Mouse (Mus musculus): ENCODE measurements around the gene Nup210.
A peak's percentile ranks its signal among the peaks of the same experiment; 100 is the strongest.
"Not testable (repeated sequence)": the region's sequence is repeated elsewhere in the genome, so short reads cannot be mapped to it uniquely, and the experiment has no call there.

Gene Nup210

DNA sequence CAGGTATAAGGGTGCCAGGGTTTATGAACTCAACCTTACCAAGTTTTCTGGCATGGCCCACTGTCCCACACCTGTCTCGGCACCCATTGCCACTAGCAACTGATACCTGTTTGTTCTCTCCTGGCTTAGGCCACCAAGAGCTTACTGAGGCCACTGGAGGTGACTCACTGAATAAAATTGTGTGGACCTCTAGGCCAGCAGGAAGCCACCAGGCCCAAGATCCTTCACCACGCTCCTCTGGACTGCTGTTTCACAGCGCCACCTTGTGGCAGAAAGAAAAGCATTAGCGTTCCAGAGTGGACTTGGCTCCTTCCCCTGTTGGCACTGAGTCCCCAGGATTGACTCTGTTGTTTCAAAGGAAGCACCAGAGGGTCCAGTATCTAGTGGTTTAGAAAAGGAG is 23.2 kb upstream of the Nup210 start:
- DNase-seq (ENCODE audit: low read depth, low spot score), result peak; percentile 76

DNA sequence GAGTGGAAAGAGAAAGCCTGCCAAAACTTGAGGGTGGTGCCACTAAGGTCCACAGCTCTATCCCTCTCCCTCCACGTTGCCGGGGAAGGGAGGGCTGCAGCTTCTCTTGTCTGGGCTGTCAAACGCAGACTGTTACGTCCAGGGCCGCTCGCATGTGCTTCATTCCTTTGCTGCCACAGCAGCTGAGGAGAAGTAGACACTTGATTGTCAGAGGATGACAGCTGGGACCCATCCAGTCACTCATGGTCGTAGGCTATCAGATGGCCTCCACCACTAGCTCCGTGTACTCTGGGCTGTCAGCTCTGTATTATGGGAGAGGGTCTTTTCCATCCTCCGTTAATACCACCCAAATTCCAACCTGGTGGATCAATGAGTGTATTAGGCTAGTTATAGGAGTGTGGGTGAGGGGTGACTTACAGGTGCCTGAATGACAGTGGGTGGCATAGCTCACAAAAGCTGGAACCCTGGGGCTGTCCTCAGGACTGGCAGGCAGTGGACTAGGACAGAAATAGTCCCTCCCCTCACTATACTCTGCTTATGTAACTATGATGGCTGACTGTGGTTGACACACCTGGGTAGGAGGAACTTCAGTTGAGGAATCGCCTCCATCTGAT is 20.8 kb upstream of the Nup210 start:
- DNase-seq (ENCODE audit: low read depth, low spot score), result no peak

DNA sequence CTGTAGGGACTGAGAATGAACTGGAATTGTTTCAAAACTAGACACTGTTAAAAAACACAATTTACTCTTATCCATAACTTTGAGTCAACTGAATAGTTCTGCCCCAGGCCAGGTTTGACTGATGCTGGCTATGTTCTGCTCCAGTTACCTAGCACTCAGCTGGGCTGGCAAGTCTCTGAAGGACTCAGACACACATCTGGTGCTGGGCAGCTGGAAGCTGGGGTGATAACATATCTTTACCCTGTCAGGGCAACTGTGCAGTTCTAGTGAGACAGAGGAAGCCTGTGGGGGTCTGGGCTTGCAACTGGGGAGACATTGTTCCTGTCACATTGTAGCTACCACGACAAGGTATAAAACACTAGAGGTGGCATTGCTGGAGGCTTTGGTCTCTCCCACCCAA is 14.2 kb upstream of the Nup210 start:
- DNase-seq (ENCODE audit: low read depth, low spot score), result no peak

DNA sequence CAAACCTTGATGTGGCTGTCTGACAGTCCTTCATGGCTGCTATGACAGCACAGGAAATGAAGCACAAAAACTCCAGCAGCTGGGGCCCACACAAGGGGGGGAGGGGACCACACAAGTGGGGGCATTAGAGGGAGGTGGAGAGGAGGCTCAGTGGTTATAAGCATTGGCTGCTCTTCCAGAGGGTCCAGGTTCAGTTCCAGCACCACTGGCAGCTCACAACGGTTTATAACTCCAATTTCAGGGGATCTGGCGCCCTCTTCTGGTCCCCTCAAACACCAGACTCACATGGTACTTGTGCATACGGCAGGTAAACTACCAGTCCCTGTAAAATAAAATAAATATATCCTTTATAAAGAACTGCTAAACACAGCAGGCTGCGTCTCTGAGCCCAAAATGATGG is 12.4 kb upstream of the Nup210 start:
- DNase-seq (ENCODE audit: low read depth, low spot score), result peak; percentile 44

DNA sequence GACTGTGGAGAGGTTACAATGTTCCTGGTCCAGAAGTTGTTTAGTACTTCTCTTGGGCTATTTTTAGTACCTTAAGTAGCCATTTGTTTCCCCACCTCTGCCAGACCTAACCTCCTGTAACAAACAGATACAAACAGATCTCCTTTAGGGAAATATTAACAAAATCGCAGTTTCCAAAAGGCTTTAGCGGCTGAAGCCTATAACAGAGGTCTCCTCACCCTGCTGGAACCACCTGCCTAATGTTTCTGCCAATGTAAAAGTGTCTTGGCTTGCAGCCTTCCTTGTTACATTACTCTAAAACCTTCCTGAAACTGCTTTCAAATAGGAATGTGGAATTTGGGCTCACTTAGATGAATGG is 8.6 kb upstream of the Nup210 start:
- DNase-seq (ENCODE audit: low read depth, low spot score), result no peak

DNA sequence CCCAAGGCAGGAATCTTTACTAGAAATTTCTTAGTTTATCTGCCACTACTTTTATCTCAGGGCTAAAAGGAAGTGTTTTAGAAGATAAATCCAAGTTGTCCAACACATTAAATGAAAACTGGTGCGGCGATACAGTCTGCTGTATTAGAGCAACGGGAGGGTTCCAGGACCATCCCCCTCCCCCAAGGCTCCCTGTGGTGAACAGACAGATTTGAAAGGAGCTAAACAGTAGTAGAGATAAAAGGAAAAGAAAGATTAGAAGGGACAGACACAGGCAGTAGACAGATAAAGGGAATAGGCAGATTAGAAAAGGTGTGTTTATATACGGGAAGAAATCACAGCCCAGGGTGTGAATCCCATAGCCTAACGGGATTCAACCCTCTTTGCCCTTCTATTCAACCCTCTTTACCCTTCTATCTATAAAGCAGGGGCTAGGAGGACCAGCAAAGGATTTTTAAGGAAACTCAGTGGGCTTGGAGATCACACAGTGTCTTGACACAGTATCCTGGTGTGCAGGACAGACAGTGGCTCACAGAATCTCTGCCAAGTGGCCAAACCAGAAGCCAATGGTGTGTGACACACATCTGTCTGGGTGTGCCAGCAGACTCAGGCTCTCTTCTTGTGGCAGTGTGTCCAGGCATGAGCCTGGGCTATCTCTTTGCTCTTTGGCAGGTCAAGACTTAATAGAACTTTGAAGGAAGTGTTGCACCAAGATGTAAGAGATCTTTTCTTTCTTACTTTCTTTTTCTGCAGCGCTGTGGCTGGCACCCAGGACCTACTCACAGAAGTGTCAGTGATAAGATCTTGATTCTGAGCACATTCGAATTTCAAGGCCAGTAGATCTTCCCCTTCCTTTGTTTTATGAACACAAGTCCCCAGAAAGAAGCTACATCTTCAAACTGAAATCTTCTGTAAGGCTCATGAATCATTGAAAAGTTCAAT is 7.9 kb upstream of the Nup210 start:
- DNase-seq (ENCODE audit: low read depth, low spot score), result peak; percentile 28

DNA sequence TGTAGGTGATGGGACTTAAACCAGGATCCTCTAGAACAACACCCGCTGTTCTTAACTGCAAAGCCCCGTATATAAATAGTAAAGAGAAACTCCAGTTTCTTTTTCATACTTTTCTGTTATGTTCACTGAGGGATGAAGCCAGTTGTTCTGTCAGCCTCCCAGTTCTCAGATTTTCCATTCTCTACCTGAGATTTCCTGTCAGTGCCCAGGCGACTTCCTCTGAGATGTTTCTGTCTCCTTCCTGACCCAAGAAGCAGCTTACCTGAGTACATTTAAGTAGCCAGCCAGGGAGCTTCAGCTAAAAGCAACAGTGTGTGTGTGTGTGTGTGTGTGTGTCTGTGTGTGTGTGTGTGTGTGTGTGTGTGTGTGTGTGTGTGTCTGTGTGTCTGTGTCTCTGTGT is 6.8 kb upstream of the Nup210 start:
- peak; percentile 45 for DNase-seq (ENCODE audit: low read depth, low spot score)

DNA sequence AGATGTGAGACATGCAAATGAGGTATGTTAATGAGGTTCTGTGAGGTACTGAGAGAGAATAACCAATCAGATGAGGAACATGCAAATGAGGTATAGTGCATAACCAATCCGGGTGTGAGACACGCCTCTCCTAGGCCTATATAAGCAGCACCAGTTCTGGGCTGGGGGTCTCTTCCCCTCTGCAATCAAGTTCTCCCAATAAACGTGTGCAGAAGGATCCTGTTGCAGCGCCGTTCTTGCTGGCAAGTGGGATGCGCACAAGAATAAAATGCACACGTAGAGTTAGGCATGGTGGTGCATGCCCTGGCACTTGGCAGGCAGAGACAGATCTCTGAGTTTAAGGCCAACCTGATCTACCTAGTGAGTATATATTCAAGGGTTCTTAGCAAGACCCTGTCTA is 4.5 kb upstream of the Nup210 start:
- DNase-seq (ENCODE audit: low read depth, low spot score), result not testable (repeated sequence)

DNA sequence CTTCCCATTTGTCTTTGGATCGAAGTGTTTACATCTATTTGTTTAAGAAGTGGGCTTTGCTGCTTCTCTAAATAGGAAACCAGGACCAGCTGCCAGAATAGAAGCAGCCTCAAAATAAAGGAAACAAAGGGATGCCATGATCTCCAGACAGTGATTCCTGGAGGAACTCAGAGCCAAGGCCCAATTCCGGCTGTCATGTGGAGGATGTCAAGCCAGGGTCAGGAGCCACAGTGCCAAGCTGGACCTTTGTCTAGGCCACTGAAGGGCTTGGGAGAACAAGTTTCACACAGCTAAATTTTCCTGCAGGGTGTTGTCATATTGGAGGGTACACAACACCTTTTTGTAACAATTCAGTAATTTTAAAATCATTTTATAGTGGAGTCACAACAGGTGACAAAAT is 3.6 kb upstream of the Nup210 start:
- no peak for DNase-seq (ENCODE audit: low read depth, low spot score)

DNA sequence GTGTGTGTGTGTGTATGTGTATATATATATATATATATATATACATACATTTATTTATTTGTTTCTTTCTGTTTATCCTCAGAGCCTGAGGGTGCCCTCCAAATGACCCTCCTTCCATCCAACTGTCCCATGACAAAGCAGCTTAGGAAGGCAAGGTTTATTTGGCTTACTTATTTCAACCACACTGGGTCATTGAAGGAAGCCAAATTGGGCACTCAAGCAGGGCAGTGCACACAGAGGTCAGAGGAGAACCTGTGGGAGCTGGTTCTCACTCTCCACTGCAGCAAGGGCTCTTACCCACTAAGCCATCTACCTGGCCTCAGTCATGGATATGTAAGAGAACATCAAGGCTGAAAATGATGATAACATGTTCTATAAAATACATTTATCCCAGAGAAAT is 1.9 kb upstream of the Nup210 start:
- no peak for DNase-seq (ENCODE audit: low read depth, low spot score)

DNA sequence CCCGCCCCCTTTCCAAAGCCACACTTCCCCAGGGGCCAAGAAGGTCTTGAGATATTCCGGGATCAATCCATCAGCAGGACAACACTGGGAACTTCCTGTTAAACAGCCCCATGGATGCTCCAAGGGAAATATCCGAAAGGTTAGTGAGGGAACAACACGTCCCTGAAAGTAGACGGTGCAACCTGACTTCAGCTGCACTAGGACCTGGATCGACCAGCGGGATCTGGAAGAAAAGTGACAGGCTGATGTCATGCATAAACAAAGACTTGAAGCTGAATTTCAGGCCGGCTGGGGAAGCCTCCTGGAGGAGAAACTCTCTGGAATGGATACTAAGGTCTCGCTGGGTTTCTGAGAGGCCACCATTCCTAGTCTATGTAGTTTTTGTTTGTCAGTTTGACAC is 520 bp upstream of the Nup210 start:
- DNase-seq (ENCODE audit: low read depth, low spot score), result no peak

DNA sequence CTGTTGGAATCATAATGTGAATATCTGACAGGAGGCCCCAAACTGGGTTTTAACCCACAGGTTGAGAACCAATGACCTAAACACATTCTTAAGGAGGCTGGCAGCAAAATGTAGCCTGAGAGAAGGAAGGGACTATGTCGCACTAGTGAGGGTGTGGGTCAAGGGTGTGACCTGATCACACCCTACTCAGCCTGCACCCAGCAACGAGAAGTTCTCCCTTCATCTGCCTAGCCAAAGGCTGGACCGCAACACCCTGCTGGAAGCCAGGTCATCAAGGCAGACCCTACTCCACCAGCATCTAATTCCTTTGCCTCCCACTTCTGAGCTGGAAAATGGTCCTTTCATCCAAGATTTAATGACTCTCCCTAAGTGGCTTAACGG is 776 bp downstream of the Nup210 start:
- DNase-seq (ENCODE audit: low read depth, low spot score), result no peak

DNA sequence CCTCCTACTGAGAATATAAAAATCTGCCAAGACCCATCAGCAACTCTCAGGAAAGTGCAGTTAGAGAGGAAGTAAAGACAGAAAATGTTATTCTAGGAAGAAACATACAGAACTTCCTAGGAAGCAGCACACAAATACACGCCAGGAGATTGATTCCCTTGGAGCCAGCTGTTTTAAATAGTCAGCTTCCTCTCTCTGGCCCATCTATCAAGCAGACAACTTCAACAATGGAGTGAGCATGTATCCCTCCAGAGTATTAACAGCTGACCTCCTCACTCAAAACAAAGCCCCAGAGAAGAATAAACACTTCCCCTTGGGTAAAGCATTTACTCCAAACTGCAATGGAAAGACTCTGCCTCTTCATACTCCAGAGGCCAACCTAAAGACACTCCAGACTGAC is 1.5 kb downstream of the Nup210 start:
- DNase-seq (ENCODE audit: low read depth, low spot score), result no peak

DNA sequence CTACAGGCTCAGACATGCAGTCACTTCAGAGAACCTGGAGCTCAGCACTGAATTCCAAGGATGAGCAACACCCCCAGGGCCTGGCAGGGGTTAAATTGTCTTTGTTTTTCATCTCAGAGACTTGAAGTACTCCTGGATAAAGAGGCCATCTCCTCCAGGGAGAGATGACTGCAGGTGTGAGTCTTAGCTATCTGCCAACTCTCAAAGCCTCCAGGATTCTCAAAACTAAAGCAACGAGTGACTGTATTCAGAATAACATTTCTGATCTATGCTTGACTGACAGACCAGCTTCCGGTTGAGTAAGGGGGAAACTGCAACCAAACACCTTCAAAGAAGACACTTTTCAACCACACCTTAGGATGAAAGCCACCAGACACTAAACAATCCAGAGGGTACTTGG is 1.9 kb downstream of the Nup210 start:
- peak; percentile 66 for DNase-seq (ENCODE audit: low read depth, low spot score)

DNA sequence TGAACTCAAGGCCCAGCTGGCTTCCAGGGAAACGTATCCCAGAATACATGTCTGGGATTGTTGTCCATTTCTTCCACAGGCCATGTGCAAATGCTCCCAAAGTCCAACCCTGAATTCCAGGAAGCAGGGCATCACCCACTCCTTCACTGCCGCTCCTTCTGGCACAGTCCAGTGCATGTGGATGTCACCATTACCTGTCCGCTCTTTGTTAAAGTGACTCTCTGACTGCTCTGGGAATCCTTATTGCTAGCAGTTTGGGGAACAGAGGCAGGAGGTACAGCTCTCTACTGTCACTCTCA is 4.7 kb downstream of the Nup210 start:
- no peak for DNase-seq (ENCODE audit: low read depth, low spot score)

DNA sequence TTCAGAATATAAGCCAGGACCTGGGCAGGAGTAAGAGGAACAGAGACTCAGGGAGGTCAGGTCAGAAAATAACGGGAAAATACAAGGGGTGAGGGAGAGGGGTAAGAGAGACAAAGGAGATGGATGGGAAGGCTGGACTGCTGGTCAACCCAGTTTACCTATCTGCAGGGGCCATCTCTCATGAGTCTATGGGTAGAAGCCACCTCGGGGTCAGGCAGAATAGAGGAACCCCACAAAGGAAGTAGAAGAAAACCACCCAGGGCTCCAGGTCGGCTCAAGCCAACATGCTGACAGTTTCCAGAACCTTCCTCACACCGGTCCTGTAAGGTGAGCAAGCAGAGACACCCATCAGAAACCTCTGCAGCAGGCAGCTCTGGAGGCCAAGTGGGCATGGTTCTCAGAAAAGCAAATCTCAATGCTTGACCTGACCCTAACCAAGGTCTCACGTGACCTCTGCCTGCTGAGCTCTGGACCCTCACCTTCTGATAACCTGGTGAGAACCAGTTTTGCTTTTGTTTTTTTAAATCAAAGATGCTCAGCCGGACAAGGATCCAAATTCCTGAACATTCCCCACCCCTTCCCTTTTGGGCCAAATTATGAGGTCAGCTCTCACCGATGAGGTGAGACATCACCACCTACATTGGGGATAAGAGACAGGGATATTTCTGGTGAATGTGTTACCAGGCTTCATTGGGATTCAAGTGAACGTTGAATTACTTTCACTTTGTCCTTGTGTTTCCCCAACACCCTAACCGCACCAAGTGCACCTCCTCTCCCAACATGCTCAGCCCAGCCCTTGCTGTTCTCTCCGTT is 5.3 kb downstream of the Nup210 start:
- DNase-seq (ENCODE audit: low read depth, low spot score), result peak; percentile 81

DNA sequence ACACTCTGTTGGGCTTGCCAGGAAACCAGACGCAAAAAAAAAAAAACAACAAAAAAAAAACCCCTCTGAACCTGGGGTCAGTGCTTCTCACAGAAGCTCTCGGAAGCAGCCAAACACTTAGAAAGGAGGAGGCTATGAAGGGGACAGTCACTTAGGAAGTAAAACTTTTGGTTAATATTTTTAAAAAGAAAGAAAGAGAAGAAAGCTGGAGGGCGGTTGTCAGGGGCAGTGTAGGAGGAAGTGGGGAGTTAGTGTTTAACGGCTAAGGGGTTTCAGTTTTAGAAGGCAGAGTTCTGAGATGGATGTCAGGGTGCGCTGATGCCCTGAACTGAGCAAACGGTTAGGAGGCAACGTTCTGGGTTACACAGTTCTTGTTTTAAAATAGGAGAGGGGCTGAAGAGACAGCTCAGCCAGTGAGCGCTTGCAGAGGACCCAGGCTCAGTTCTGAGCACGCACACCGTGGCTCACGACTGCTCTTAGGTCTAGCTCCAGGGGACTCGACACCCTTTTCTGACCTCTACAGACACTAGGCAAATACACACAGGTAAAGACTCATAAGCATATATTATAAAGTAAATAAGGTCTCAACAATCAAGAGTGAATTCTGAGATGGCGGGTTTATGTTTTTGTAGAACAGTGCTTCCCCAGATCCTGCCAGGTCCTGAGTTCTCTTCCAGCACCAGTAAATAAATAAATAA is 6.2 kb downstream of the Nup210 start:
- peak; percentile 88 for DNase-seq (ENCODE audit: low read depth, low spot score)

DNA sequence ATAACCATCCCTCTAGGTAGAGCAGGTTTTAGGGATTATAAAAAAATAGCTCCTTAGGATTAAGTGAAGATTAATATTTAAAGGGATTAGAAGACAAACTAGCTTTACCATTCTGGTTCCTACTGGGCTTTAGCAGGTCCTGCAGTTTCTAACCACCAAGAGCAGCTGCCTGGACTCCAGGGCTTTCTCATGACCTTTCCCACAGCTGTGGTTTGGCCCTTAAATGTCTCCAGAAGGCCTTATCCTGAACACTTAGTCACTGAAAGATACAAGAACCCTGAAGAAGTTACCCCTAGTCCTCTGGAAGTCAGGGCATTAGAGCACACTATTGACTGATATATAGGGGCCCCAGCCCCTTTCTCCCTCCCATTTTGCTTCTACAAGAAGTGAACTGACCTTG is 7.1 kb downstream of the Nup210 start:
- DNase-seq (ENCODE audit: low read depth, low spot score), result no peak

DNA sequence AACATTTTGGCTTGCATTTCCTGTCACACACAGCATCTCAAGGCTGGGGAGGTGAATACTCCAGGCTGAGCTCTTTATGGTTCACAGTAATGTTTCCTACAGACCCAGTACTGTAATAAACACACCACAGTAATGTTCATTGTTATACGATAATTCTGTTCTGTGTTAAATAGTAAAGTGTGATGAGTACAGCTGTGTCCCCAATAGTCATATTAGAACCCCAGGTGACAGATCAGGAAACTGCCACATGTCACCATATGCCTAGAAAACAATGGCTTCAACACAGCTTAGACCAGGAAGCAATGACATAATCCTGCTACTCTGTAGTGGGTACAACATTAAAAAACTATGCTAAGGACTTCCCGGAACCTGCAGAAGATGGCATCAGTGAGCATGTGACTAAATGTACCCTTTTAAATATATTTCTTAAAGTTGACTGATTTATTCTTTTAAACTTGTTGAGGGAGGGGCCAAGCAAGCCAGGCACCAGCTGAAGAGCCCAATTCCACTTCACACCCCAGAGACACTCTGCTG is 7.6 kb downstream of the Nup210 start:
- DNase-seq (ENCODE audit: low read depth, low spot score), result no peak

DNA sequence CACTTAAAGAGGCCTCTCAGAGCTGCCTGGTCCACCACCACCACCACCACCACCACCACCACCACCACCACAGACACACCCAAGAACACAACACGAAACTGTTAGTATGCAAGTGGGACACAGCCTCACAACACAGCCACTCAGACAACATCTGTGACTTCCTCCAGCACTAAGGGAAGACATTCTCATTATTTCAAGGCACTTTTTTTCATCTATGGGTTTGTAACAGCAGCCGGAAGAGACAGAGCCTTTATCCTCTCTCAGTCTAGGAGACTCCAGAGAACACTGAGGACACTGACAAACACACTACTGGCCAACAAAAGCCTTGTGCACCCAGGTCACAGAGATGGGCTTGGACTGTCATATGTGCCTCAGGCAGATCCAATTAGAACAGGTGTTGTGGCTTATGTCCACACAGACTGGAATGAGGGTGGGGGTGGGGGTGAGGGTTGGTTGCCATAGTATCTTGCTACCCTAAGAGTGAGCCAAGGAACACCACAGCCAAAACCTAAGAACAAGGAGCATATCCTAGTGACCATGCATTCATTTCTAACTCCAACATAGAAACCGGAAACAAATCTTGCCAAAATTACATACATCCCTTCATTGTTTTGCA is 8.2 kb downstream of the Nup210 start:
- DNase-seq (ENCODE audit: low read depth, low spot score), result no peak

DNA sequence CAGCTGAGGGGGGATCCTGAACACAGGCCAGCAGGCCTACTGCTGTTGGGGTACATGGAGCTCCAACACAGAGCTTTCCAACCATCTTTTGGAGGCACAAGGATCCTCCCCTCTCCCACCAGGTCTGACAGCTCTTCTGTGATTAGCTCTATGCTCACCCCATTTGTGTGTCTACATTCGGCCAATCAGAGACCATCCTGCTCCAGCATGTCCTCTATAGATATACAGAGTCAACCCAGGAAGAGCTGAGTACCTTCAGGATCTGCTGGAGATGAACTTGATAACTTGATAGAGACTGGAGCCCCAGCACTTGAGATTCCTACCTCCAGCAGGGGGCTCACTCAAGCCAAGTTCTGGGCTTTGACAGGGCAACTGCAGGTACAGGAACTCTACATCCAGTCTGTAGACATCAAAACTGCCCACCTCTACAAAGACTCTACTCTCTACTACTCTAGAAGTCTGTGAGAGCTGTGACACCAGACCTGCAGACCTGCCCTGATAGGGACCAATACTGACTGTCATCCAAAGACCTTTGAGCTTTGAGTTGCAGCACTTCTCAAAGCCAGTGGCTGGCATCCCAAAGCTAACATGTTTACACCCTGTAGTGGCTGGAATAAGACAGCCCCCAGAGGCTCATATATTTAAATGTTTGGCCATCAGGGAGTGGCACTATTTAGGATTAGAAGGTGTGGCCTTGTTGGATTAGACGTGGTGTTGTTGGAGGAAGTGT is 11.1 kb downstream of the Nup210 start:
- peak; percentile 60 for DNase-seq (ENCODE audit: low read depth, low spot score)
